Mouse (Mus musculus): Measurements from ENCODE around the gene B3gnt5.
"Not testable (repeated sequence)": the region's sequence is repeated elsewhere in the genome, so short reads cannot be mapped to it uniquely, and the experiment has no call there.

The B3gnt5 gene

DNA sequence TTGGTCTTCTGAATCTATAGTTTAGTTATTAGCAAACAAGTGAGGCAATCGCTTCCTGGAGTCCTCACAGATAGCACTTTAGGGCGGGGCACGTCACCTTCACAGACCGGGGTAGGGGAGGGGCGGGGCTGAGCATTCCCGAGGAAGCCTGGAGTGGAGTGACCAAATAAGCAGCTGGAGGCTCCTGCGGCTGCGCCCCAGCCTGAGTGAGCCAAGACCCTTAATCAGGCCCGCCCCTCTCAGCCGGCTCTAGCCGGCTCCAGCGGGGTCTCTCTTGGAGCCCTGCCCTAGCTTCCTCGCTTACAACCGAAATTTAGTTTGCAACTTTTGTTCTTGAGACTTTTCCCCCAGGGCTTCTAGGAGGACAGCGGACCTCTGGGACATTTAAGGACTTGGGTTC lies at the start of gene B3gnt5:
Gene B3gnt5 (plus strand): TSS at position 135 of the 400 bp plus-strand sequence.
- peak; percentile 18 for DNase-seq

DNA sequence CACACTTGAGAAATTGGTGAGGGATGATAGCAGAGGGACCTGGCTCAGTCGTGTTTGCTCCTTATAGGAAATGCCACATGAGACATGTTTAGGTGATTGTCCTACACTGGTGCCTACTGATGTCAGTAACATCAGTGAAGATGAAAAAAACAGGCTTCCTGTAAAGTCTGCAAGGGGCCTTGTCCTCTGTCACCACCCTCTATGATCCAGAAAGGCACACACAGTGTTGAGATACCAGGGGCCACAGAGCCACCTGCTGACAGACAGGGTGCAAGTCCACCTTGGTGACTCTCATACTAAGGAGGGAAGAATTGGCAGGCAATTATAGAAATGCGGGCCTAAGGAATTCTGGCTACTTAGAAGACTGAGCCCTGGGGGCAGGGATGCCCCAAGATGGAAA lies 39.0 kb upstream of the B3gnt5 start:
- DNase-seq: no peak

DNA sequence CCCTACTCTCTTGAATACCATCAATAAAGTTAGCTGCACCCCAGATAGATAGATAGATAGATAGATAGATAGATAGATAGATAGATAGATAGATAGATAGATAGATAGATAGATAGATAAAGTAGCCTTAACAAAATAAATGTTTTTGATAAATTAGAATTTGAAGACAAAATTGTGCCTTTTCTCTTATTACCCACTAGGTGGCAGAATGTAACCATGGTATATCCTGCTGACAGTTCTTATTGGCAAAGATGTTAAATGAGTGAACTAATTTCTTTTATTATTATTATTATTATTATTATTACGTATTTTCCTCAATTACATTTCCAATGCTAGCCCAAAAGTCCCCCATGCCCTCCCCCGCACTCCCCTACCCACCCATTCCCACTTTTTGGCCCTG lies 35.9 kb upstream of the B3gnt5 start:
- not testable (repeated sequence) for DNase-seq

DNA sequence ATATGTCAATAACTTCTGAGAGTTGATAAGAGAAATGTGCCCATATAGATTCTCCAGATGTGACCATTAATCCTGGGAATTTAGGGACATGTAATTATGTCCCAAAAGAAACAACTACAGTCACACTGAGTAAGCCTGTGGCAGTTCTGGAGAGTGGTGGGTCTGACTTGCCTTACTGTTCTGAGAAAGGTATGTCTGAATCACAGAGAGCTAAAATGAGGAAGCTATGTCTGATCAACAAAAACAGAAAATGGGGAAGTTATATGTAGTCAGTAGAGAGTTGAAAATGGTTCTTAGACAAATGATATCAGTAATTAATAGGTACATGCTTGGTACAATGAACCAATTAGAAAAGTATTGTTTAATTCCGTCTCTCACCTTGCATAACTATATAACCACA lies 27.1 kb upstream of the B3gnt5 start:
- no peak for DNase-seq

DNA sequence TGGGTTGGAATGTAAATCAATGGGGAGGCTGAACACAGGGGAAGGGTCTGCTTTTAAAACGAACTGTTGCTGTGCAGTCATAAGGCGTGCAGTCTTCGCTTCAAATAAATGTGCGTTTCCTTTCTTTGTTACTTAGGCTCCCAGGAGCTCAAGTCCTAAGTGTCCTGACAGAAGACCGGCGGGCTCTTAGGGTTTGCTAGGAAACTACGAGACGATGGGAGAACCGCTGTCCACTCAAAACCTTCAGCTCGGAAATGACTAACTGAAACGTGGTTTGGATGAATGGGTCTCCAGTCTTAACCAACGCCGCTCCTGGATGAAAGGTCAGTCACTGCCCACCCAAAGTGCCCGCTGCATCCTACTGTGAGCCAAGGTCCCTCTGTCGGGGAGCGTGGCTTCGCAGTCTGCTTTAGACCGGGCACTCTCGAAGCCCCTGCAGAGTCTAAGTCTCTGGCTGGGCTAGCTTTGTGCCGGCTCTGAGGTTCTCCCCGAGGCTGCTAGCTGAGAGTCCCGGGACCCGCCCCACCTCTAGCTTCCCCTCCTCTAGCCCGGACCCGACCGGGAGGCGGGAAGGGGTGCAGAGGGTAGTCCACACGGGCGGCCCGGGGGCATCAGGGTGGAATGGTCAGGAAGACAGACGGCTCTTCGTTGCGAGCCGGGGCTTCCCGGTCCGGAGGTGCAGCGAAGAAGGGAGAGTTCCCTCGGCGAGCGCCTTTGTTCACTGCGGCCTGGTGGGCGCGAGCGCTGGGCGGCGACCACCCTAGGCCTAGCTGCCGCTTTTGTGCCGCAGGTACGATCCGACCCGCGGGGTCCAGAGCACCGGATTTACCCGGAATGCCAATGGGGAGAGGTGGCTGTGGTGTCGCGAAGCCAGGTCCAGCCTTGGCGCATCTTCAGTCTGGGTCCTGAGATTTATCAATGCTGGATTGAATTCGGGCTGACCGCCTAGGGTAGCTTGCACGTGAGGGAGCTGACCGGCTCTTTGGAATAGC lies 793 bp downstream of the B3gnt5 start:
- peak; percentile 17 for DNase-seq

DNA sequence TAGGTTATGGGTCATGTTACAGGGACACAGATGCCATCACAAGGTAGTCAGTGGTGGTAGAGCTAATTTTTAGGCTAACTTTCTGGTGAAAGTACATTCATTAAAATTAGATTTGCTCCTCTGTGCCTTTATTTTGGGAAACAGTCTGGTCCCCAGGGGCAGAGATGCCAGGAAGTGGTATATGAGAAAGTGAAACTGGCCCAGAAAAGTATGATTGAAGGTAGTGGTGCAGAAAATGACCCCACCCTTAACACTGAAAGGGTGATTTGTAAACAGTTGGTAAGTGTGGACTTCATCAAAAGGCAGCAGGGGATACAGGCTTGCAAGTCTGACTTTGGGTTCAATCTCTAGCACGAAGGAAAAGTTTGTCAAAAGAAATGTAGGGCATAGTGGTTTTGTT lies 1.7 kb downstream of the B3gnt5 start:
- no peak for DNase-seq

DNA sequence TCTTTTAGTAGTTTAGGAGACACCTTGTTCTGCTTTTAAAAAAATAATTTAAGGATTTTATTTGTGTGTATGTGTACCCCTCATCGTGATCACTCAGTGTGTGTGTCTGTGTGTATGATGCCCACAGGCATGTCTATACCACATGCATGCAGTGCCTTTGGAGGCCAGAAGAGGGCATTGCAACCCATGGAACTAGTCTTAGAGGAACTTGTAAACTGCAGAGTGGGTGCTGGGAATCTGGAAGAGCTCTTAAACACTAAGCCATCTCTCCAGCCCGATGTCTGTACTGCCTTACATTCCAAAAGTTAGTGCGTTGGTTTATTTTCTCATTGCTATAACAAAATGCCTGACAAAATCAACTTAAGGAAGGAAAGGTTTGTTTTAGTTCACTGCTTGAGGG lies 6.1 kb downstream of the B3gnt5 start:
- no peak for DNase-seq

DNA sequence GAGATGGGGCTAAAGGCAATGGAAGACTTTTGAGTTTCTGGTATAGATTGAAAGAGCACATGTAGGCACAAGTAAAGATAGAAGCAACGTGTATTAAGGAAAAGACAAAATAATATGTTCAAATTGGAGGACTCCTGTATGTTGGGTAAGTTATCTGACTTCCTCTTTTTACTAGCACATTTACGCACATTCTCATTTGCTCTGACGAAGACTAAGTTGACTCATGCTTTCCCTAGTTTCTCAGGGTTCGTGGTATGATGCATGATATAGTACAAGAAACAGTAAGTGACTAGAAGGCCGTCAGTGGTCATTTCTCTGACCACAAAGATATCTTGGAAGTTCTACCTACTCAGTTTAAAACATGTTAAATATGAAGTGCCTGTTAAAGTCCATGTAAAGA lies 8.0 kb downstream of the B3gnt5 start:
- no peak for DNase-seq

DNA sequence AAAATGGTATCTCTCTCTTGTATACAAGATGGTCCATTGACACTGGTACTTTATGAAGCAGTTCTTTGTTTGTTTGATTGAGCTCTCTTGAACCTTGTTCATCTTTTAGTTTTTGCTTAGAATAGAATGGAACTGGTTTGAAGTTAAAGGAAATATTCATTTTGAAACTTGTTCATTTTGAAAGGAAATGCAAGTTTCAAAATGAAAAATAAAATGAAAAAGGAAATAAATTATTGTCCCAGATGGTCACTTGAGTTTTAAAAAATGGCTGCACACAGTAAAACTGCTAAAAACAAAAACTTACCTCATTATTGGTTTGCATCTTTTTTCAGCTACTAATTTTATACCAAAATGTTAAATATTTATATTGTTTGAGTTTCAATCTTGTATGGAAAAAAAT lies 12.0 kb downstream of the B3gnt5 start:
- no peak for DNase-seq

DNA sequence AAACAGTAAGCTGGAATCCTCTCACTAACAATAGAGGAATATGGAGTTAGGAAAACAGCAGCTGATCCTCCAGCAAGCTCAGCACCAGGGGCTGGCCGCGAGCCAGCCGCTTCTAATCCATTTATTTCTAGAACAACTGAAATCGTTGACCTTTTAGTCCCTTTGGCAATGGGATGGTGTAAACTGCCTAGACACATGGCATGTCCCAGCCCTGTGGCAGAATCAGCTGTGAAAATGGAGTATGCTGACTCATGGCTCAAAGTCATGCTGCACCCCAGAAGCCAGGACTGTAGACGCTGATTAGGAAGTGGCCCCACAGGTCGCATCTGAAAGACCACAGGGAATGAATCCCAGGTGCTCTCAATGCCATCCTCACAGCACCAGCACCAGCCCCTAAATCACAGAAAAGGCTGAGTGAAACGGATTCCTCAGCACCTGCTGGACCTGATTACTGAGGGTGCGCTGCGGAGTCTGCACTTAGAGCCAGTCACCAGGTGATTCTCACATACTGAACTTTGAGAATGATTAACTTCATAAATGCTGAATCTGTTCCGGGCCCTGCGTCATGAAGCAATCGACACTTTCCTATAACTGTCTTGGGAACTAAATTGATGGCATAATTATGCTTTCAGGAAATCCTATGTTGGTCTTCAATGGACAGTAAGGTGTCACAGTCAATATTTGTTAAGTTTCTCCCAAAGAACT lies 26.5 kb downstream of the B3gnt5 start:
- DNase-seq: peak; percentile 6

DNA sequence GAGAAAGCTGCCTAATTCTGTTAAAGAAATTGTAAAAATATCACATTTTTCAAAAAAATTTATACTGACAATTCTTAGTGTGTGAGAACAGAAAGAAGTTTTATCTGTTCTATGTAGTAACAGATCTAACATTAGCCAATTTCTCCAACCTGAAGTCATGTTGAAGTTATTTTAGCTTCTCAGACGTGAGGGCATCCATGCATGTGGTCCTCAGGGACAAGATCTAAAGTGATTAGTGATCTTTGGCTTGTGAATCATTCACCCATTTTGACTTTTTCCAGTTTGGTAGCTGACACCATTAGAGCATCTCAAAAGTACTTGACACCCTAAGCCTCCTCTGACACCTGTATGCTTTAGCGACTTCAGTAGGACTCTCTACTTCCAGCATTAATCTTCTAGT lies 29.9 kb downstream of the B3gnt5 start:
- DNase-seq: no peak

DNA sequence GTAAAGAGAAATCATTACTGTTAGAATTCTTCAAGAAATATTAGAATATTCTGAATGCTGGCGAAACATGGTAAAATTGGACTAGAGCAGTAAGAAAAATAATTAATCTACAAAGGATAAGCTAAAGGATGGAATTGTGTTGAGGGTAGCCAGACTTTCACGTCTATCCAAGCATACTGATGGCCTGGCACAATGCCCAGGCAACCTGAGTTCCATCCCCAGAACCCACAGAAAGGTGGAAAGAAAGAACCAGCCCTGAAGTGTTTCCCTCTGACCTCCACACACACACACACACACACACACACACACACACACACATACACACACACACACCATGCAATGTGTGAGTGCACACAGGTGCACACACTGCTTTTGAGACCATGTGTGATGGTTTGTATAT lies 58.8 kb downstream of the B3gnt5 start:
- no peak for DNase-seq

Data from kidney, adult 18-20 months (tissue).